Mouse (Mus musculus) cortical plate, adult 2 months (tissue): ENCODE data around the gene Btnl1.

Source experiments
- CTCF ChIP-seq: fragments of 200-500 bp; IDR thresholded peaks from 2 replicates; pipeline ENCODE4 v1.5.1; 2011; ENCODE audit warnings: mild to moderate bottlenecking, control low read depth, low read length; ENCODE audit not compliant: insufficient read depth; ENCODE audit errors: extremely low read depth
- POLR2A ChIP-seq: fragments of 200-500 bp; IDR thresholded peaks from 2 replicates; pipeline ENCODE4 v1.6.1; 2011; ENCODE audit warnings: mild to moderate bottlenecking, low read length, control low read depth; ENCODE audit not compliant: insufficient read depth; ENCODE audit errors: extremely low read depth

- TF ChIP-seq POLR2A (no peak), CTCF (no peak)
Observed at GRCm38 (mm10) chr17:34340619-34341402, 36.1 kb upstream of the Btnl1 start.
